Mouse (Mus musculus) olfactory bulb, adult 2 months (tissue): ENCODE results near the gene Ereg. TPM values are rescaled to one million over a fixed set of nuclear protein-coding genes. Genes with fewer than 3 reads are reported as not detected.

Source experiments
- H3K27ac ChIP-seq: fragments of 200-500 bp; 2 replicates; pipeline ENCODE4 v1.5.1; 2012; ENCODE audit warnings: low read depth, low read length; ENCODE audit not compliant: insufficient read depth
- H3K4me1 ChIP-seq: fragments of 200-500 bp; 2 replicates; pipeline ENCODE4 v1.6.1; 2012; ENCODE audit warnings: low read length; ENCODE audit not compliant: control insufficient read depth, insufficient read depth
- H3K4me3 ChIP-seq: fragments of 200-500 bp; 2 replicates; pipeline ENCODE4 v1.5.1; 2012; ENCODE audit warnings: mild to moderate bottlenecking, low read depth, low read length, moderate library complexity; ENCODE audit not compliant: insufficient read depth
- CTCF ChIP-seq: fragments of 200-500 bp; IDR thresholded peaks from 2 replicates; pipeline ENCODE4 v1.5.1; 2012; ENCODE audit warnings: low read depth, mild to moderate bottlenecking, low read length, moderate library complexity; ENCODE audit not compliant: insufficient read depth
- POLR2A ChIP-seq: fragments of 200-500 bp; IDR thresholded peaks from 2 replicates; pipeline ENCODE4 v1.6.1; 2012; ENCODE audit warnings: mild to moderate bottlenecking, low read depth, low read length, moderate library complexity; ENCODE audit not compliant: insufficient read depth
- WGBS: fragments of 180-500 bp; shearing (Covaris S2); methylation state at CpG from one replicate; pipeline ENCODE4 v1.1.7; 2018; 5-methylcytosine and 5-hydroxymethylcytosine counted together
- polyA plus RNA-seq: library from polyadenylated mRNA; stranded (reverse); fragments of >200 nt; gene quantifications from 2 replicates; pipeline ENCODE4 v1.2.4, GENCODE M21; 2012; ENCODE audit warnings: low replicate concordance; ENCODE audit not compliant: missing spikeins, insufficient read depth, insufficient read length

Ereg gene
- polyA plus RNA-seq, 1 experiment, result not detected

DNA sequence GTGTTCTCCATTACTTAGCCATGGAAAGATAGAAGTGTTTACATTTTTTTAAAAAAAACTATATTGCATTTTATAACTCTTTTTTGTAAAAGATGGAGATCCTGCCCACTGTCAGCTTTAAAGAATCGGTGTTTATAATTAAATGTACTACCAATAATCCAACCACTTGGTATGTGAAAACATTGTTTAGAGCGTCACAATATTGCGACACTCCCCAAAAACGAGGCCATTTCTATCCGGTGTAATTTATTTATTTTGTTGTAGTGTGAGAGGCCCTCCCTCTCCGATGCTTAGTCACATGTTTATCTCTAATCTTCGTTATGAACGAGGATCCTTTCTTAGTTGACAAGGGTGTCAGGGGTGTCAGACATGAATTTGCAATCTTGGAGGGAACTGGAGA lies 26.0 kb upstream of the Ereg start:
- Histone ChIP-seq H3K4me1 (no peaks in the 10 kb centered on the region), H3K4me3 (no peak overlapping the region), H3K27ac (no peak overlapping the region)
- no peak for TF ChIP-seq POLR2A
- no peak for TF ChIP-seq CTCF
- 74% methylated on average over 8 of the region's 8 CpGs for WGBS

GRCm38 (mm10) chr5:91072340-91072739 lies 2.1 kb upstream of the Ereg start:
- TF ChIP-seq POLR2A, result no peak
- no peak for TF ChIP-seq CTCF
- Histone ChIP-seq H3K27ac (no peak overlapping the region), H3K4me3 (no peak overlapping the region), H3K4me1 (peaks cover 6% of the 10 kb centered on the region)
- 89% methylated on average over 4 of the region's 4 CpGs for WGBS

- Histone ChIP-seq H3K4me1 (peaks cover 6% of the 10 kb centered on the region), H3K4me3 (no peak overlapping the region), H3K27ac (no peak overlapping the region)
- TF ChIP-seq CTCF, result no peak
- TF ChIP-seq POLR2A, result no peak
- WGBS, result 93% methylated on average over 8 of the region's 8 CpGs
These were observed 796 bp upstream of the Ereg start for GRCm38 (mm10) chr5:91073626-91074025.

- 44% methylated on average over 8 of the region's 8 CpGs for WGBS
- Histone ChIP-seq H3K27ac (no peak overlapping the region), H3K4me1 (peaks cover 6% of the 10 kb centered on the region), H3K4me3 (no peak overlapping the region)
- TF ChIP-seq CTCF (no peak), POLR2A (no peak)
These were observed 396 bp upstream of the Ereg start for GRCm38 (mm10) chr5:91074026-91074425.

- Histone ChIP-seq H3K4me1 (peaks cover 6% of the 10 kb centered on the region), H3K27ac (no peak overlapping the region), H3K4me3 (no peak overlapping the region)
- TF ChIP-seq CTCF (no peak), POLR2A (no peak)
- 22% methylated on average over 1 of the region's 1 CpGs for WGBS
These were observed 599 bp downstream of the Ereg start for GRCm38 (mm10) chr5:91075021-91075420.

- TF ChIP-seq POLR2A (no peak), CTCF (no peak)
- Histone ChIP-seq H3K4me1 (peaks cover 2% of the 10 kb centered on the region; the same call in 1 of the 2 replicates), H3K27ac (no peak overlapping the region), H3K4me3 (no peak overlapping the region)
- 53% methylated on average over 5 of the region's 5 CpGs for WGBS
These were observed 8.6 kb downstream of the Ereg start for GRCm38 (mm10) chr5:91083016-91083415.

- Histone ChIP-seq H3K27ac (no peak overlapping the region), H3K4me1 (peaks cover 2% of the 10 kb centered on the region; the same call in 1 of the 2 replicates), H3K4me3 (no peak overlapping the region)
- 77% methylated on average over 5 of the region's 5 CpGs for WGBS
- no peak for TF ChIP-seq POLR2A
- no peak for TF ChIP-seq CTCF
These were observed 10.9 kb downstream of the Ereg start for GRCm38 (mm10) chr5:91085291-91085690.

GRCm38 (mm10) chr5:91090301-91090700 lies 15.9 kb downstream of the Ereg start:
- H3K4me1 ChIP-seq, result no peaks in the 10 kb centered on the region
- no peak overlapping the region for H3K4me3 ChIP-seq
- 85% methylated on average over 3 of the region's 3 CpGs for WGBS
- no peak overlapping the region for H3K27ac ChIP-seq
- TF ChIP-seq CTCF, result no peak
- TF ChIP-seq POLR2A, result no peak

GRCm38 (mm10) chr5:91097911-91098614 lies 23.6 kb downstream of the Ereg start:
- WGBS, result 91% methylated on average over 10 of the region's 10 CpGs
- Histone ChIP-seq H3K4me1 (no peaks in the 10 kb centered on the region), H3K4me3 (no peak overlapping the region), H3K27ac (no peak overlapping the region)
- TF ChIP-seq CTCF, result no peak
- TF ChIP-seq POLR2A, result no peak
